Mouse (Mus musculus): ENCODE measurements around the gene Rnf7.

Gene Rnf7

DNA sequence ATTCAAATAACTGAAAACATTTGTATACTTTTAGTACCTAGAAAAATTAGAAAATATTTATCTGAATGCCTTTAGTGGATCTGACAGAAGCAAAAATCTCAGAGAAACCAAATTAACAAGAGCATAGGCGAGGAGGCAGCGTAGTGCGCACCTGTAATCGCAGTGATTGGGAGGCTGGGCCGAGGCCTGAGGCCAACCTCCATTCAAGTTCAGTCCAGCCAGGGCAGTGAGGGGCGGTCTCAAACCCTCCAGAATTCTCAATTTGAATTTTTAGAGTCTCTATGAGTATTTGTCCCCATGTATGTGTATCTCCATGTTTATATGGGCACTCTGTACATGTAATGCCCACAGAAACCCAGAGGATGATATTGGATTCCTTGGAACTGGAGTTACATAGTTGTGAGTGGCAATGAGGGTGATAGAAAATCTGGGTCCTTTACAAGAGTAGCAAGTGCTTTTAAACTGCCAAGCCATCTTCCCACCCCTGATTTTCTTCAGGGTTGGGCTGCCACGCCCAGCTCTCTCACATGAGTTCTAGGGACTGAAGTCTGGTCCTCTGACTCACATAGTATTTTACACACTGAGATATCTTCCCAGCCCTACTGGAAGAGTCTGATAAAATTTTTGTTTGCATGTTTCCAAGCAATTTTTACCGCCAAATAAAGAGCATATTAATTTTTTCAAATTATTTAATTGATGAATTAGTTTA is 8.1 kb downstream of the Rnf7 start:
- DNase-seq (ENCODE audit: low read depth, low spot score), result no peak

DNA sequence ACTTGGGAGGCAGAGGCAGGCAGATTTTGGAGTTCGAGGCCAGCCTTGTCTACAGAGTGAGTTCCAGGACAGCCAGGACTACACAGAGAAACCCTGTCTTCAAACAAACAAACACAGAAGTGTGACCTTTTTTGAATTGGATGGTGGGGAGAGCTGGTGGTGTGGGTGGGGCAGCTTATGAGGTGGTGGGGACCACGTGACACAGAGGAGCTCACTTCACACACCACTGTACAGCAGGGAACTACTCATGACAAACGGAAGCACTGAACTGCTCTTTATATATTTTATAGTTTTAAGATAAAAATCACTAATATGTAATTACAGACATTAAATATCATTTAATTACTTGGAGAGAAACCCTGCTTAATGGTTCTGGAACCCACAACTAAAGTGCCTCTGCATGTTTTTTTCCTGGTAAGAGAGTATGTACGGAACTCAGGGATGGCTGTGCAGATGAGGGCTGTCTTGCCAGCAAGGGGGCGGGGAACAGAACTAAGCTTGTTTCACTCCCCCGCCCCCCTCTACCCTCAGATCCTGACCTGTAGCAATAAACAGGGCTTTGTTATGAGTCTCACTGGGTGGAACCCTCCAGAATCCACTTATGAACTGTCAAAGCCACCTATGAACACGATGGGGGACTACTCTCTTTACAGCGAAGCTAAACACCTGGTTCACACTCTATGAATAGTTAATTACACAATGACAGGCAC is 8.8 kb downstream of the Rnf7 start:
- DNase-seq (ENCODE audit: low read depth, low spot score), result no peak

DNA sequence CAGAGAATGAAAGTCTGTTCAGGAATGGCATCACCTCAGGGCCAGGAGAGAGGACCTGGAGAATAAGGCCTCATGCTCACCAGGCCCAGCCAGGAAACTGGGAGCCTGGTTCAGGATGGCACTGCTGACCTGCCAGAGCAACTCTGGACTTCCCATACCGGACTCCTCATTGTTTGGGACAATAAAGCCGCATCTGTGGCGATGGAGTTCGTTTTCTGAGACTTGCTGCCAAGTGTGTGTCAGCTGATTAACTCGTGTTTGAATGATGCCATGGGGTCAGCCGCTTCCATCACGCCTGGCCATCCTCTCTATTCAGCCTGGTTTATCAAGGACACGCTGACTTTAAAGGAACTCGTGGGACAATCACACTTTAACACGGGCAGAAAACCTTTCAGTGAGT is 14.8 kb downstream of the Rnf7 start:
- DNase-seq (ENCODE audit: low read depth, low spot score), result no peak

DNA sequence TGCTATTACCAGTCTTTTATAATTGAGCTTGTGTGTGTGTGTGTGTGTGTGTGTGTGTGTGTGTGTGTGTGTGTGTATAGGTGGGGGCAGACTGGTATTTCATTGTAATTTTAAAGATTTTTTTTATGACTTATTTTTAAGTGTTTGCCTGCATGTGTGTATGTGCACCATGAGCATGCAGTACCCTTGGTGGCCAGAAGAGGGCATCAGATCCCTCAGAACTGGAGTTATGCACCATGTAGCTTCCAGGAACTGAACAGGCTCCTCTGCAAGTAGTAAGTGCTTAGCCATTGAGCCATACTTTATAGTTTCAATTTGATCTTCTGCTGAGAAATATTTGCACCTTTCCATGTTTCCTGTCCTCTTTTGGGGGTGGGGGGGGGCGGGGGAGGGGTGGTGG is 16.9 kb downstream of the Rnf7 start:
- no peak for DNase-seq (ENCODE audit: low read depth, low spot score)

DNA sequence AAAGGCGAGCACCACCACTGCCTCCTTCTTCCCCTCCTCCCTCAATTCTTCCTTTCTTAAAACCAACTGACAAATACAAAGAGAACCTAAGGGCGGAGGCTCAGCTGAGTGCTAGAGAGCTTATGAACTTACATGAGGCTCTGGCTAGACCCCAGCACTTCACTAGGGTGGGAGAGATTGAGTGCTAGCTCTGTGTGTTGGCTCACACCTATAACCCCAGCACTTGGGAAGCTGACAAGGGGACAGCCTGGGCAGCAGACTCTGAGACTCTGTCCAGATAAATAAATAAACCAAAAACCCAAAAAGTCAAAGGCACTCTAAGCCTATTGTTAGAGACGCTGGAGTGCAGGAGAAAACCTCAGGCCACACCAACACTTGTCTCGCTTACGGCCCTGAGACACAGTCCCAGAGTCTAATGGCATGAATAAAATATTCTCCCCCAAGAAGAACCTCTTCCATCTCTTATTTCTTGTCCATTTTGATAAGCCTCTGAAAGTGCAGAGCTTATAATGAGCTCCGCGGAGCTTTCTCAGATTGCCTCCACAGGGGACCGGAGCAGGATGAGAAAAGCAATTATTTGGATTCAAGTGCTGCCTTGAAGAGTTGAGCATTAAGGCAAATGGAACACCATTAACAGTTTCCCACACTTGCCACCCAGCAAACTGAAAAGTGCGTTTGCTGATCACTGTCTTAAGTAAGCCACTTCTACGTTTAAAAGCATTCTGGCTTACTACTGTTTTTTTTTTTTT is 18.2 kb downstream of the Rnf7 start:
- DNase-seq (ENCODE audit: low read depth, low spot score), result no peak

DNA sequence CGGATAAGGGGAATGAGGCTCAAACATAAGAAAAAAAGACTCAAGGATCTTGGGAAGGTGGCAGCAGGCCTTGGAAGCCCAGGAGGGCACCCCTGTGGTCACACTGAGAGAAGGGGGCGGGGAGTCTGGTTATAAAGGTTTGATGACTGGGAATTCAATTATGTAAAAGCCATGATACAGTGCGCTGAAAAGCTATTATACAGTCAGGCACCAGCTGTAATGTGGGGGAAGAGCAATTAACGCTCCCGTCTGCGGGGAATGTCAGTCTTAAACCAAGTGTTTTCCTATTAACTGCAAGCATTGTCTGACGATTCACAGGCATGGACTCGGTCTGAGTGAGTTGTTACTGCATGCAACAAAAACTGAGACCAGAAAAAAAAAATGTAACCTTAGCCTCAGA is 22.9 kb downstream of the Rnf7 start:
- DNase-seq (ENCODE audit: low read depth, low spot score), result no peak

DNA sequence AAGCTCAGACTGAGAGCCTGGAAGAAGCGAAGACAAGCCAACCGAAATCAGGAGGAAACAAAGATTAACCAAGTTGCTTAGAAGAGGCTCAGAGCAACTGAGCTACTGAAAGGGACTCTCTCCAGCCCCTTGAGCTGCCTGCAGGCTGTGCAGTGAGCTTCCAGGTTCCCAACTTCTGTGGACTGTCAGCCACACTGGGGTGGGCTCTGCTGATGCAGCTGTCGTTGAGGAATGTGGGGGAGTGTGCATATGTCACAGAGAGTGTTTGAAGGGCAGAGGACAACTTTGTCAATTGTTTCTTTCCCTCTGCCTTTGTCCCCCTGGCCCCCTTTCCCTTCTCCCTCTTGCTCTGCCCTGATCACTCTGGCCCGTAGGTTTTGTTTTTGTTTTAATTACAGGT is 25.5 kb downstream of the Rnf7 start:
- no peak for DNase-seq (ENCODE audit: low read depth, low spot score)

DNA sequence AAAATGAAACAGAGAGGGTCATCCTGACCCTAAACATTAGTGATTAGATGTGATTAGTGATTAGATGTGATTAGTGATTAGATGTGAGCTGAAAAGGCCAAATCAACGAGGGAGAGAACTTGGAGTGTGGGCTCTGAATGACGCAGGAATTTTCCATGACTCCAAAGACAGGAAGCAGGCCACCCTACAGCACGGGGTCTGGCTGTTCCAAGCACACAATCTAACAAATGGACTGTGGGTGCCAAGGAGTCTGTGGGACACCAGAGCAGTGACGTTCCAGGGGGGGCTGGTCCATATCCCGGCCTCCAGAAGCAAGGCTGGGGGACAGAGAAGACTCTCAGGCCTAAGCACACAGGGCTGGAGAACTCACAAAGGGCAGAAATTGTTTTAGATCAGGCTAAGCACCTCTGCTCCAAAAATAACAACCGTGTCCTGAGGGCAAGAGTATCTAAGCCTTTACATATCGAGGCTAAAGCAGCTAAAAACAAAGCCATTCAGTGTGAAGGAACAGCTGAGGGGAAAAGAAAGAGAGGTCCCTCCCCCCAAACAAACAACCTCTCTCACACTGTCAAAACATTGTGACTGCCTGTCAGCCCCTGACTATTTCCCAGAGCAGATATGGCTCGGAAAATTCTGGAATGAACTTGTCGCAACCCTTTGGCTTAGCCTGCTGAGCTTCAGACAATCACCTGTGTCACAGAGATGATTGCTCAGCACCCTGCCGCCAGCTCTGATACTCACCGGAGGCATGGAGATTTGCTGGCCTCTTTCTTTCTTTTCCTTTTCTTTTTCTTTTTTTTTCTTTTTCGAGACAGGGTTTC is 27.4 kb downstream of the Rnf7 start:
- DNase-seq (ENCODE audit: low read depth, low spot score), result no peak

DNA sequence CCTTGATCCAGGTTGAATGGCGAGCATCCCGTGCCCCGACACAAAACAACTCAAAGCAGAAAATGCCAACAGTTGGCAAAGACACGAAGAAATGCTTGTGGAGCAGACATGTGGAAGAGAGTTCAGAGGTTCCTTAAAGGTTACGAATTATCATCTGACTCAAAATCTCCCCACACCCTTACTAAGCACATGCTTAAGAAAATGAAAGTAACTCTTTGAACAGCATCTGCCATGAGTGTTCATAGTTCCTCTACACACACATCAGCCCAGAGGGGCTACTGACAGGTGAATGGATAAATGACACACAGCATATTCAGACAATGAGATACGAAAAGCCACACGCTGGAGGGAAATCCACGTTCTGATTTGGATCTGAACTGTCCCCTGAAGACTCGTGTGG is 29.0 kb downstream of the Rnf7 start:
- no peak for DNase-seq (ENCODE audit: low read depth, low spot score)

DNA sequence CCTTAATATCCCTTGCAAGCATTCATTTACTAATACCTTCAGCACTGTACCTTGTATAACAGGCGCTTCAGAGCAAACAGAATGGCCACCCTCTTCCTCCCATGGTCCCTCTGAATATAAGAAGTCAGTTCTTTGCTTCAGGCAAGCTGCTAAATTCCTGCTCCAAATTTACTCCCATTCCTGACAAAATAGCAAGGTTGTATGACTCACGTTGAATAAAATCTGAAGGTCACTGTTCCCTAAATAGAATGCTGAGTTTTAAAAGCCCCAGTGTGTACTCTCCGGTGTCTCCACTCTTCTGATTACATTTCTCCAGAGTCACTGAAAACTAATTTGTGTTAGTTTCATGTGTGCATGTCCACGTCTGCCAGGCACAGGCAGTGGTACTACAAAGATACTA is 33.1 kb downstream of the Rnf7 start:
- no peak for DNase-seq (ENCODE audit: low read depth, low spot score)

DNA sequence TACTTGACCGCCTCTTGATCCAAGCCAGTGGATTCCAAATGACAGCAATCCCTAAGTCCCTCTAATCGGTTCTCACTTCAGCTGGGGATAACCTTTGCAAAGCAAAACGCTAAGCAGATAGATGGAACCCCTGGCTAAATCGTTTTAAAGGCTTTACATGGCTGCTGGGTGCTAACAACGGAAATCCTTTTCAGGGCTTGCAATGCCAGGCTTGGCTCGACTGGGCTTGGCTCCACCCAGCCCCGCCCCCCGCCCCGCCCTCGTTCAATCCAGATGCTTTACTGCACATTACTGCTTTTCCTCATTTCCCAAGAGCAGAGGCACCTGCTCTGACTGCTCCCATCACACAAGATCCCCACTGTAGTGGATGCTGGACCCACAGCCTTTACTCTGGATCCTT is 36.4 kb downstream of the Rnf7 start:
- no peak for DNase-seq (ENCODE audit: low read depth, low spot score)

DNA sequence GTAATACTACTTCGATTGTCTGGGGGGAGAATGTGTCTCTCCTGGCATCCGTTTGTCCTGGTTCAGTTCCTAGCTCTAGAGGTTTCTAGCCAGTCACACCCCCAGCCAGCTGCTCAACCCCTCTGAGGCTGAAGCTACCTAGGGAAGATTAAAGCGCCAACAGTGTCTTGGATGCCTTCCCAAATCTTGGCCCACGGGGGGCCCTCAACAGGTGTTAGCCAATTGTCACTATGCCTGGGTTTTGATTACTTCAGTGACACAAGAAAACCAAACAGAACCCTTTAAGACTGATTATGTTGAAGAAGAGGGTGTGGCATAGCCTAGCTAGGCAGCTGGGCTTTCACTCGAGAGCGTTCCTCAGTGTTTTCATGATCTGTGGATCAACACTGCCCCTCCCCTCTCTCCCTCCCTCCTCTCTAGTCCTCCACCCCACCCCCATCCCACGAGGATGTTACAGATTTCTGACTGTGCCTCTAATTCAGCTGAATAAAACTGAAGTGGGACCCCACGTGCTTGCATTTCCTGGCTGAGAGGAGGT is 40.1 kb downstream of the Rnf7 start:
- no peak for DNase-seq (ENCODE audit: low read depth, low spot score)

DNA sequence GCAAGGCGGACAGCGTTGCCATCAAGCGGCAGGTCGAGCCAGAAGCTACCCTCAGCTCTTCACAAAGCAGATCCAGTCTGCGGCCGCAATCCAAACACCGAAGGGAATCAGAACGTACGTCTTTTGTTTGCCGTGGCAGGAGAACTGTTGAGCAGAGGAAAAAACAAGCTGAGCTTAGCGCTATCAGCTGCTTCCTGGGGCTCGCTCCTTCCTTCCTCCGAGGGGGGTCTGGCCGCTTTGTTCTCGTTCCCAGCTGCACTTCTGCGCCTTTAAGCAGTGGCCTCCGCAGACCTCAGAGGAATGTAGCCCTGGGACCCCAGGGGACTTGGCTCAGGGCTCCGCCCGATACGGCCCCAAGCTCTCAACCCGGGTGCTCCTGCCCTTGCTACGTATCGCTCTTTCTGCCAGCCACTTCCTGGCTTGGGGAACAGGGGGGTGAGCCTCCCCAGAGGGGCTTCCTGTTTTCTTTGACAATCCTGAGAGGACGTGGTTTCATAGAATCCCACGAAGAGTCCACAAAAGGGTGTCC is 40.6 kb downstream of the Rnf7 start:
- DNase-seq (ENCODE audit: low read depth, low spot score), result no peak

DNA sequence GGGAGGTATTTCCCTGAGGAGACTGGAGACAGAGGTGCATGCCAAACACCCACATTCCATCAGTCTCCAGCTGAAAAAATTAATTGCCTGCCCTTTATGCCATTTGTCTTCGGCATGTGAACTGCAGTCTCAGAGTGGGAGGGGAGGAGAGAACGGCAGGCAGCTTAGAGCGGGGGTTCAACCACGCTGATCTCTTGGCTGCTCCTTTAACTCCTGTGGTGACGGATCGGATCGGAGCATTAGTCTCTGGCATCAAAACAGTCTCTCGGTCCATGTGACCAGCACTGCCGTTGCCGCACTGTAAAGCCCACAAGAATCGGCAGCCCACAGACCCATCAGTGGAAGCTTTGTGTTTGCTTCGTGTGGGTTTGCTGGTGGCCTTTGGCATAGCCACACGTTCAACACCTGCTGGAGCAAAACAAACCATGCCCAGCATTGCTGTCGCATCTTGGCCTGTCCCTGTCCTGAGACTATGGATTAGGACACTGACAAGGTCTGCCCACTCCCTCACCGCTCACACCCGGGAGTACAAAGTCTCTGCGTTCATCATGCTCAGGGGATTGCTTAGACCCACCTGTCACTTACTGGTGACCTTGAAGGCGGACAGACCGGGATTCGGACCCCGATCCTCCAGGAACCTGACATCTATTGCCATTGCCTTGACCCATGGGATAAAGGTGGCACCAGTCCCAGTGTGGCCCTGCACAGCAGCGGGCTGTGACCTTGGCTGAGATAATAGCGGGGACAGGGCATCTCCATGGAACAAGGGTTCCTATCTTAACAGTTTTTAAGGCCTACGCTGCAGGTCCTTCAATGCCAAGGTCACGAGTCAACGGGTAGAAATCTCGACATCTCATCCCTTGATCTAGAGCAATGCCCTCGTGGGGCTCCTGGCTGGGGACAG is 41.3 kb downstream of the Rnf7 start:
- DNase-seq (ENCODE audit: low read depth, low spot score), result no peak

DNA sequence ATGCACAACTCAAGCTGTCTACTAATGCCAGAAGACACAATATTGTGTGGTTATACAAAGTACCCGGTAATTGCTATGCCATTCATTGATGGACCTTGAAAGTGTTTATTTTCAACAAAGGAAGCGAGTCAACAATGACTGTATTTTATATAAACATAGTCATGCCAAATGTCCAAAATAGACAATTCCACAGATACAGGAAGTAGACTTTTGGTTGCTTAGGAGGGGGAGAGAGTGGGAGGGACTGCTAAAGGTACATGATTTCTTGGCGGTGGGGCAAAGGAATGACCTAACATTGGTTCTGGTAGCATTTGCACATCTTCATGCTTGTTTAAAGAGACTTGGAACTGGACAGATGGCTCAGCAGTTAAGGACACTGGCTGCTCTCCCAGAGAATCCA is 45.9 kb downstream of the Rnf7 start:
- DNase-seq (ENCODE audit: low read depth, low spot score), result no peak

DNA sequence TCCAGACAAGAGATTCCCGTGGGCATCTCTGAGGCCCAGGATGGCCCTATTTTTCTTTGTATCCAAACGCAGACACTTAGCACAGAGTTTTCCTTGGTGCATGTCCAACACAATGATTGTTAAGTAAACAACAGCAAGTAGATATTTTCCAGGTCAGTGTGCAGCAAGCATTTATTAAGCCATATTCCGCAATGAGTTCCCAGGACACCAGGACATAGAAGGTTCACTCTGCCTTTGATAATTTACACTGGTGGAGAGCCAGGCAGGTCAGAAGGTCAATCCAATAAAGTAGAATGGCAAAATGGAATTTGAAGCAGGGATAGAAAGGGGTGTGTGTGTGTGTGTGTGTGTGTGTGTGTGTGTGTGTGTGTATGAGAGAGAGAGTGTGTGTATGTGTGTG is 47.4 kb downstream of the Rnf7 start:
- no peak for DNase-seq (ENCODE audit: low read depth, low spot score)

DNA sequence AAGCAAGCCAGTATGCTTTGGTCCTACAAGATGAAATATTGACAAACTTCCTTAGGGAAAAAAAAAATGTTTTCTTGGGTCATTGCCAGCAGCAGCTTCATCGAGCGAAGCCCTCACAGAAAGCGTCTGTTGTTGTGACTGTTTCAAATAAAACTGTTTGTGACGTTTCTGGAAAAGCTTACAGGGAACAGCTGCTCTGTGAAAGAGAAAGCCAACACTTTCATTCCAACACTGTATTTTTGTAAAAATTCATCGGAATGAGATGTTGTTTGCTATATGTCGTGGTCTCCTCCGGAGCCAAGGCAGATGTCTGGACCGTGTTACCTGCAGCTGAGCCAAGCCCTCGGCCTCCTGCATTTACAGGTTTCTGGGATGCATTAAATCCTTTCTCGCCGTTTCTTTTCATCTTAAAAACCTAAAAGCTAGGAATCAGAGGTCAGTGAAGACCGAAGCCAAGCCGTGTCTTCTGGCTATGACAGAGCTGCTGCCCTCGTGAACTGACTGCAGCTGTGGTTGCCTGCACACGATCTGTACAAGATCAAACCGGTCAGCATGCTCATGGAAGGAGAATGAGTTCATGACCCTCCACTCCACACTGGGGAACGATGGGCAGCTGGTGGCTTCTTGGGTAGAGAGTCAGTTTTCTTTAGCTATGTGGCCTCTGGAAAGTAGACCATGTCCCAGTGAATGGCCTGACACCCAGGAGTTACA is 50.0 kb downstream of the Rnf7 start:
- DNase-seq (ENCODE audit: low read depth, low spot score), result no peak

DNA sequence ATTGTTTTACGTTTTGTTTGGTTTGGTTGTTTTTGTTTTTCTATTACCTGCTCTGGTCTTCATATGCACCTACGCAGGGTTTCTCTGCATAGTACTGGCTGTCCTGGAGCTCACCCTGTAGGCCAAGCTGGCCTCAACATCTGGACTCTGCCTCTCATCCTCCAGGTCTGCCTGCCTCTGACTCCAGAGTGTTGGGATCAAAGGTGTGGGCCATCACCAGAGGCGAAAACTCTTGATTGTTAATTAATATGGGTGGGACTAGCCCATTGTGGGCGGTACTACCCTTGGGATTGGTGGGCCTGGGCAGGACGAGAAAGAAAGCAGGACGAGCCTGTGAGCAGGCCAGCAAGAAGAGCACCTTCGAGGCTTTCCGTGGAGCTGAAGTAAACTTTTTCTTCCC is 54.4 kb downstream of the Rnf7 start:
- no peak for DNase-seq (ENCODE audit: low read depth, low spot score)
